Mouse (Mus musculus) 416B (cell line): ENCODE results near the gene Lrrc4c.

Experiments used
- DNase-seq: peaks from one replicate; pipeline ENCODE4 v3.0.0; 2011; ENCODE audit warnings: low read depth

Lrrc4c gene

DNA sequence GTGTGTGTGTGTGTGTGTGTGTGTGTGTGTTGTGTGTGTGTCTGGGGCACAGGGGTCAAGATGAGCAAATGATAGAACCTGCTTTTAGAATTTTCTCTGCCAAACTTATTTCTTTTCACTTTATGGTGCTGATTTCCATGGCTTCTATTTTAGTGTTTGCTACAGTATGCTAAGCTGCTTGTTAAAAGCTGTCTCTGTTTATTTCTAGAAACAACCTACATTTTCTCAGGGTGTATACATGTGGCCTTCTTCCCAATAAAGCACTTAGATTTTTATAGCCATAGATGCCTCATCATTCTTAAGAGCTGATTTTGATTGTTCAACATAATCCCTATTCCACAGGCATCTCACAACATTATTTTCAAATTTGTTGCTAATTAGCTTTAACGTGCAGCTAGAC, 229.2 kb downstream of the Lrrc4c start:
- DNase-seq: no peak

GRCm38 (mm10) chr2:96573755-96574154, 255.8 kb downstream of the Lrrc4c start:
- DNase-seq: no peak

GRCm38 (mm10) chr2:96577701-96578100, 259.7 kb downstream of the Lrrc4c start:
- DNase-seq: no peak

GRCm38 (mm10) chr2:96580136-96580733, 262.3 kb downstream of the Lrrc4c start:
- no peak for DNase-seq

- peak; percentile 72 for DNase-seq
These were observed 267.7 kb downstream of the Lrrc4c start for GRCm38 (mm10) chr2:96585665-96586064.

DNA sequence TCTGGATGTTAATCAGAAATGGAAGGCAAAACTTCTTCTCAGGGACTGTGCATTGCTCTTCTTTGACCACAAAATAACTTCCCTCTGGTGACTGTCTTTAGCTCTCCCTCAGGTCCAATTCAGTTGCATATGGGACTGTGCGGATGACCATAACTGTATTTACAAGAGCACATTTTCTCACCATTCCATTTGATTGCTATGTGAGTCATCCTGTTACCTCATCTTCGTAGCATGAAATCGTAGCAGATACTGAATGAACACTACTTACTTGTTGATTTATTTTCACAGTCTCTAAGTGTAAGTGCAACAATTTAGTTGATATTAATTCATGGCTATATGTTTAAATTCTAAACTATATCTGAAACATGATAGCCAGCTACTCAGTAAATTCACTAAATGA, 286.8 kb downstream of the Lrrc4c start:
- no peak for DNase-seq

DNA sequence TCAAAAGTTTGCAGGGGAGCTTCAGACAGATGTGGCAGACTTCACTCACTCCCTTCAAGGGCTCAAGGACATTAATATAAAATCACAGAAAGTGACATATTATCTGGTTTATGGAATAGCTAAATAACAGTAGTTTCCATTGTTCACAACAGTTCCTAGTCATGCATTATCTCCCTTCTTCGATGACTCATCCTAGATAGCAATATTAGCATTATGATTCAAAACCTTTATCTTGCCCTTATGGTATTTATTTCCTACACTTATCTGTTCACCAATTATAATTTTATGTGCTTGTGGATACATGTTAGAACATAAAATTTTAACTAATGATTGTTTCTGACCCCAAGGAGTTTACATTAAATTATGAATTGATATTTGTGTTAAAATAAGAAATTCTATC, 296.2 kb downstream of the Lrrc4c start:
- DNase-seq: no peak

GRCm38 (mm10) chr2:96618691-96619205, 300.8 kb downstream of the Lrrc4c start:
- no peak for DNase-seq

- no peak for DNase-seq
These were observed 349.1 kb downstream of the Lrrc4c start for GRCm38 (mm10) chr2:96667113-96667512.

- DNase-seq: no peak
These were observed 363.8 kb downstream of the Lrrc4c start for GRCm38 (mm10) chr2:96681806-96682205.

- DNase-seq: no peak
These were observed 367.4 kb downstream of the Lrrc4c start for GRCm38 (mm10) chr2:96685328-96685727.

- DNase-seq: no peak
These were observed 387.0 kb downstream of the Lrrc4c start for GRCm38 (mm10) chr2:96705004-96705403.

- peak; percentile 8 for DNase-seq
These were observed 389.9 kb downstream of the Lrrc4c start for GRCm38 (mm10) chr2:96707772-96708350.

DNA sequence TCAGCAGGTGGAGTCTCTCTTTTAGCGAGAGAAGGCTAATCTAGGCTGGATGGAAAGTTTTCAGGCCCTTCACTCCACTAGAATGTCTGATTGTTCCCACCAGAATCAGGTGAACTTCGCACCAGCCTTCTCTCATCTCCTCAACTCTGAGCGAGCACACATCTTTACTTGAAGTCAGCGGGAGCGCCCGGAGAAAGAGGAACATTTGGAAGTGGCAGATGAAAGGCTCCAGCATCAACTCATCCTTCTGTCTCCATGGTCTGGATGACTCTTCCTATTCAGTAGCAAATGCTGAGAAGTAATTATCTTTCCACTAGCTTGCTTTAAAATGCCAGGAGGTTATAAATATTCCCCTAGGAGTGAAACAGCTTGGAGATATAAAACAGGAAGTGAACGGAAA, 396.6 kb downstream of the Lrrc4c start:
- DNase-seq: no peak

DNA sequence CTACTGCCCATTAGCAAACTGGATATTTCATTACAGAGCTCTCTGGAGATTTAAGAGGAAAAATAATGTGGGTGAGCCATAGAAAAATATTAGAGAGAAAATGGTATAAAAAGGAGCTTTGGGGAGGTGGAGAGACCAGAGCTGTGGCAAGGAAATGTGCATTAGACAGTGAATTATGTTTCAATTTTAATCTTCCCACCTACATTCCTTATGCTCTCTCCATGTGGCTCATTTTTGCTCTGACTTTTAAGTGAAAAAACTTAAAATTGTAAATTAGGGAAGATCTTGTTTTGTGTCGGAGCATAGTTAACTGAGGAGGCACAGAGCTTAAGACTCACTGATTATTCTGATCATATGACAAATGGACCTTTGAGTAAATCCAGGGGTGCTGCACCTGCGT, 399.4 kb downstream of the Lrrc4c start:
- no peak for DNase-seq

DNA sequence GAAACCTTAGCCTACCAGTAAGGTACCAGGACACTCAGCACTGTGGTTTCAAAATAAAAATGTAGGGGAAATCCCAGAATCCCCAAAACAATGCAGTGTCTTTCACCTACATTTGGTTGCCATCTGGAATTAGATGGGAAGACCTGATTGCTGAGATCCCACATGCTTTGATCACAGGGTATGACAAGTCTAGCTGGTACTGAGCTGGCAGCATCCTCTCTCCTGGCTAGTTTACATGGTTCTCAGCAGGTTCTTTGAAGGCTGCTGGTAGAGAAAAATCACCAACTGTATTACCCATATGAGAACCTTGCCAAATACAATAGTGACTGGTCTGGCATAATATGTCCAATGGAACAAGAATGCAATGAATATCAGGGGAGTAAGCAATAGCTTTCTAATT, 405.4 kb downstream of the Lrrc4c start:
- no peak for DNase-seq

- no peak for DNase-seq
These were observed 418.1 kb downstream of the Lrrc4c start for GRCm38 (mm10) chr2:96736081-96736480.

DNA sequence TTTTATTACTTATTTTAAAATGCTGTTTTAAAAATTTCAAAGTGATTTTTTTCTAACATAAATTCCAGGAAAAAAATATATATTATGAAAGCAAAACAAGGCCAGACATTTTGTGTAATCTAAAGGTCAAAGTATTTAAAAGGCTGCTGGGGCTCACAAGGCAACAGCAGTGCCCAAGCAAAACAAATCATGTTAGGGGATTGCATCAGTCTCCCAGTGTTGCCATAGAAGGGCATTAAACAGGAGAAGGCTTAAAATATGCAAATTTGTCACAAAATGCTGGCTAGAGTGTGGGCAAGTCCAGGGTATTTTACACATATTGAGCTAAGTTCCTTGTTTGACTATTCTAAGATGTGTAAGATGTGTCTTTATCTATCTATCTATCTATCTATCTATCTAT, 437.1 kb downstream of the Lrrc4c start:
- DNase-seq: no peak

GRCm38 (mm10) chr2:96757701-96758100, 439.7 kb downstream of the Lrrc4c start:
- DNase-seq: no peak

- no peak for DNase-seq
These were observed 445.6 kb downstream of the Lrrc4c start for GRCm38 (mm10) chr2:96763538-96763937.

DNA sequence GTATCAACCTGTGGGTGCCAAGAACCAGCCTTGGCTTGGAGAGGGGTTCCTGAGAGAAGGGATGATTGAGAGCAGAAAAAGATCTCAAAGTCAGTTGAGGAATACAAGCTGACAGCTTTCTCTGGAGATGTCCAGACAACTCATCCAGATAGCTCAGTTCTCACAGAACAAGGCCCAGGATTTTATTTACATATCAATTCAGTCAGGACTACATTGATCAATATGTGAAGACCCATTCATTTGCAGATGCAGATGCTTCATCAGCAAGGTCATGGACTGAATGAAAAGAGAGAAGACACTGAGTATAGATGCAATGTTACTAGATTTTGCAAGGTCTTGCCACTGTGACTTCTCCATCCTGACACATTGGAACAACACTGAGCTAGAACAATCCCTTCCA, 457.4 kb downstream of the Lrrc4c start:
- no peak for DNase-seq

DNA sequence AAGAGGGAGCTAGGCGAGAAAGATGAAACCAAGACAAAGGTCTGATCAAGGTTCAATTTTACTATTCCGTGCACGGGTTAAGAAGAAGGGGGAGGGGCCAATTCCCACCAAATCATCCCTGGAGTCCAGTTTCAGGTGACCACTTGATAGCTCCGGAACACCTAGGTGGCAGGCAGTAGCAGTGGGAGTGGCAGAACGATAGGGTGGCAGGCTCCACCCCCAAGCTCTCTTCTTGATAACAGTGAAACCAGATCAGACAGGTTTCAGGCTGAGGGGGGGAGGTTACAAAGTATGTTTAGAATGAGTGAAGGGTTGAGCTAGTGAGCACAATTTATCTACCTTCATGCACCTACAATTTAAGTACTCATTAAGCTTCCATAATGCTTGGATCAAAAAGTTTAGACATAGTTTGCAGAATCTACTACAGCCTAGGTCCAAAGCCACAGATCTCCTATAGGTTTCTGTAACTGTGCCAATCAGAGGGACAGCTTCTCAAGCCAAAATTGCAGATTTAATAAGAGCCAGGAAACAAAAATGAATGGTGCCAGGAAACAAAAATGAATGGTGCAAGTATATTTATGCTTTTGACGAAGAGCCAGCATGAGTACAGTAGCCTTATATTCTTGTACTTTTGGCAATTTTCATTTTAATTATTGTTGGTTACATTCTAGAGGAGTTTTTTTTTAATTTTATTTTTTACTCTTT, 478.9 kb downstream of the Lrrc4c start:
- DNase-seq: no peak

DNA sequence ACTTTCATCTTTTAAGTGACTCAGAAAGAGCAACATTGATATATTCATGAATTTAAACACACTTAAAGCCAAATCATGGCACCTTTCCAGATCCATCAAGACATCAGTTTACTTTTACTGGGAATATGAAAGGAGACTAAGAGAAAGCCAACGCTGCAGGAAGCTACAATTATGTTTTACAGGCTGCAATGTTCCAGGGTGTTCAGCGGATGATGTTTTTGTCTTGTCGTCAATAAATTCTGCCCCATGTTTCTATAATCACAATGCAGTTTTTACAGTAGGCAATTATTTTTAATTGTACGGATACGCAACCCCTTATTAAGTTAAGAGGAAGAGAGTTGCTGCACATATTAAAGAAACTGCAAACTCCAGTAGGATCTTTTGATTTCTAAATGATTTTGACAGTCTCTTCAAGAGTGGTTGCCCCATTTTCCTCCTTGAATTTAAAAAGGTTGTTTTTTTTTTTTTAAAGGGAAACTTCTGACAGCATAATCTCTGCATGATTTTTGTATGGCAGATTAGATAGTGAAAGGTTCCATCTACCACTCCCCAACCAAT, 532.9 kb downstream of the Lrrc4c start:
- no peak for DNase-seq
